Mouse (Mus musculus): ENCODE results near the gene Grap. TPM values are rescaled to one million over a fixed set of nuclear protein-coding genes. Genes with fewer than 3 reads are reported as not detected.

Grap gene
- polyA plus RNA-seq, 1 experiment from 2014 or later = 7.1 TPM

- H3K36me3 ChIP-seq (ENCODE audit: control insufficient read depth, insufficient read depth, low read length) = no peaks in the 10 kb centered on the region
- H3K4me2 ChIP-seq = no peak overlapping the region
- no peak overlapping the region for H3K27ac ChIP-seq (ENCODE audit: low read depth, low read length)
- H3K9me3 ChIP-seq (ENCODE audit: control insufficient read depth, low read length) = no peaks in the 10 kb centered on the region
- no peak for ATAC-seq (ENCODE audit: low FRiP score)
- no peaks in the 10 kb centered on the region; the same call in 1 of the 2 replicates for H3K27me3 ChIP-seq (ENCODE audit: control insufficient read depth, insufficient read depth, low read length)
- peaks cover 4% of the 10 kb centered on the region for H3K4me1 ChIP-seq (ENCODE audit: control insufficient read depth, insufficient read depth, low read length)
- no peak overlapping the region for H3K4me3 ChIP-seq (ENCODE audit: low read depth, low read length)
- DNase-seq (ENCODE audit: low spot score, missing footprints) = no peak
- no peak overlapping the region for H3K9ac ChIP-seq (ENCODE audit: low read length)
- WGBS = 83% methylated on average over 14 of the region's 14 CpGs
These were observed 16.7 kb downstream of the Grap start for GRCm38 (mm10) chr11:61669492-61670490.

GRCm38 (mm10) chr11:61671781-61672383 lies 18.8 kb downstream of the Grap start:
- no peak overlapping the region for H3K4me3 ChIP-seq (ENCODE audit: low read depth, low read length)
- DNase-seq (ENCODE audit: low spot score, missing footprints) (no peak), ATAC-seq (ENCODE audit: low FRiP score) (no peak)
- H3K27ac ChIP-seq (ENCODE audit: low read depth, low read length) = no peak overlapping the region
- H3K4me2 ChIP-seq = no peak overlapping the region
- no peaks in the 10 kb centered on the region; the same call in 1 of the 2 replicates for H3K27me3 ChIP-seq (ENCODE audit: control insufficient read depth, insufficient read depth, low read length)
- H3K9me3 ChIP-seq (ENCODE audit: control insufficient read depth, low read length) = no peaks in the 10 kb centered on the region
- WGBS = 62% methylated on average over 19 of the region's 19 CpGs
- H3K4me1 ChIP-seq (ENCODE audit: control insufficient read depth, insufficient read depth, low read length) = peaks cover 9% of the 10 kb centered on the region
- H3K9ac ChIP-seq (ENCODE audit: low read length) = no peak overlapping the region
- no peaks in the 10 kb centered on the region for H3K36me3 ChIP-seq (ENCODE audit: control insufficient read depth, insufficient read depth, low read length)

GRCm38 (mm10) chr11:61673686-61674085 lies 20.6 kb downstream of the Grap start:
- Histone ChIP-seq H3K4me1 (ENCODE audit: control insufficient read depth, insufficient read depth, low read length) (peaks cover 9% of the 10 kb centered on the region), H3K9ac (ENCODE audit: low read length) (no peak overlapping the region), H3K36me3 (ENCODE audit: control insufficient read depth, insufficient read depth, low read length) (no peaks in the 10 kb centered on the region), H3K27ac (ENCODE audit: low read depth, low read length) (no peak overlapping the region), H3K4me2 (no peak overlapping the region), H3K27me3 (ENCODE audit: control insufficient read depth, insufficient read depth, low read length) (no peaks in the 10 kb centered on the region; the same call in 1 of the 2 replicates), H3K4me3 (ENCODE audit: low read depth, low read length) (no peak overlapping the region), H3K9me3 (ENCODE audit: control insufficient read depth, low read length) (no peaks in the 10 kb centered on the region)
- 39% methylated on average over 8 of the region's 8 CpGs for WGBS
- ATAC-seq (ENCODE audit: low FRiP score) = no peak
- no peak for DNase-seq (ENCODE audit: low spot score, missing footprints)

- WGBS = 29% methylated on average over 19 of the region's 19 CpGs
- Histone ChIP-seq H3K4me3 (ENCODE audit: low read depth, low read length) (no peak overlapping the region), H3K4me1 (ENCODE audit: control insufficient read depth, insufficient read depth, low read length) (peaks cover 9% of the 10 kb centered on the region), H3K27ac (ENCODE audit: low read depth, low read length) (no peak overlapping the region), H3K27me3 (ENCODE audit: control insufficient read depth, insufficient read depth, low read length) (no peaks in the 10 kb centered on the region; the same call in 1 of the 2 replicates), H3K4me2 (0 out of 2 replicates have a peak overlapping the region, but pooled peaks have one; percentile 11), H3K9ac (ENCODE audit: low read length) (no peak overlapping the region), H3K36me3 (ENCODE audit: control insufficient read depth, insufficient read depth, low read length) (no peaks in the 10 kb centered on the region), H3K9me3 (ENCODE audit: control insufficient read depth, low read length) (no peaks in the 10 kb centered on the region)
- no peak for DNase-seq (ENCODE audit: low spot score, missing footprints)
- ATAC-seq (ENCODE audit: low FRiP score) = peak; percentile 71
These were observed 21.2 kb downstream of the Grap start for GRCm38 (mm10) chr11:61674151-61674838.

- no peaks in the 10 kb centered on the region; the same call in 1 of the 2 replicates for H3K27me3 ChIP-seq (ENCODE audit: control insufficient read depth, insufficient read depth, low read length)
- peaks cover 9% of the 10 kb centered on the region for H3K4me1 ChIP-seq (ENCODE audit: control insufficient read depth, insufficient read depth, low read length)
- no peaks in the 10 kb centered on the region for H3K9me3 ChIP-seq (ENCODE audit: control insufficient read depth, low read length)
- DNase-seq (ENCODE audit: low spot score, missing footprints) (peak; percentile 98), ATAC-seq (ENCODE audit: low FRiP score) (peak; percentile 80)
- H3K9ac ChIP-seq (ENCODE audit: low read length) = no peak overlapping the region
- H3K4me3 ChIP-seq (ENCODE audit: low read depth, low read length) = no peak overlapping the region
- 0 out of 2 replicates have a peak overlapping the region, but pooled peaks have one; percentile 11 for H3K4me2 ChIP-seq
- WGBS = 3% methylated on average over 8 of the region's 8 CpGs
- no peak overlapping the region for H3K27ac ChIP-seq (ENCODE audit: low read depth, low read length)
- H3K36me3 ChIP-seq (ENCODE audit: control insufficient read depth, insufficient read depth, low read length) = no peaks in the 10 kb centered on the region
These were observed 21.7 kb downstream of the Grap start for GRCm38 (mm10) chr11:61674839-61675159.

GRCm38 (mm10) chr11:61675332-61675731 lies 22.3 kb downstream of the Grap start:
- DNase-seq (ENCODE audit: low spot score, missing footprints) = no peak
- no peaks in the 10 kb centered on the region for H3K36me3 ChIP-seq (ENCODE audit: control insufficient read depth, insufficient read depth, low read length)
- no peak overlapping the region for H3K4me3 ChIP-seq (ENCODE audit: low read depth, low read length)
- H3K4me1 ChIP-seq (ENCODE audit: control insufficient read depth, insufficient read depth, low read length) = peaks cover 9% of the 10 kb centered on the region
- no peak overlapping the region for H3K27ac ChIP-seq (ENCODE audit: low read depth, low read length)
- H3K27me3 ChIP-seq (ENCODE audit: control insufficient read depth, insufficient read depth, low read length) = no peaks in the 10 kb centered on the region; the same call in 1 of the 2 replicates
- 78% methylated on average over 2 of the region's 2 CpGs for WGBS
- no peaks in the 10 kb centered on the region for H3K9me3 ChIP-seq (ENCODE audit: control insufficient read depth, low read length)
- no peak overlapping the region for H3K9ac ChIP-seq (ENCODE audit: low read length)
- no peak for ATAC-seq (ENCODE audit: low FRiP score)
- no peak overlapping the region for H3K4me2 ChIP-seq

GRCm38 (mm10) chr11:61676216-61676854 lies 23.3 kb downstream of the Grap start:
- no peaks in the 10 kb centered on the region; the same call in 1 of the 2 replicates for H3K27me3 ChIP-seq (ENCODE audit: control insufficient read depth, insufficient read depth, low read length)
- 73% methylated on average over 7 of the region's 7 CpGs for WGBS
- no peak overlapping the region for H3K27ac ChIP-seq (ENCODE audit: low read depth, low read length)
- DNase-seq (ENCODE audit: low spot score, missing footprints) (no peak), ATAC-seq (ENCODE audit: low FRiP score) (no peak)
- no peaks in the 10 kb centered on the region for H3K36me3 ChIP-seq (ENCODE audit: control insufficient read depth, insufficient read depth, low read length)
- no peak overlapping the region for H3K9ac ChIP-seq (ENCODE audit: low read length)
- peaks cover 9% of the 10 kb centered on the region for H3K4me1 ChIP-seq (ENCODE audit: control insufficient read depth, insufficient read depth, low read length)
- no peak overlapping the region for H3K4me3 ChIP-seq (ENCODE audit: low read depth, low read length)
- H3K4me2 ChIP-seq = no peak overlapping the region
- no peaks in the 10 kb centered on the region for H3K9me3 ChIP-seq (ENCODE audit: control insufficient read depth, low read length)

- Histone ChIP-seq H3K27me3 (ENCODE audit: control insufficient read depth, insufficient read depth, low read length) (no peaks in the 10 kb centered on the region), H3K9ac (ENCODE audit: low read length) (no peak overlapping the region), H3K9me3 (ENCODE audit: control insufficient read depth, low read length) (no peaks in the 10 kb centered on the region), H3K27ac (ENCODE audit: low read depth, low read length) (no peak overlapping the region), H3K4me1 (ENCODE audit: control insufficient read depth, insufficient read depth, low read length) (peaks cover 9% of the 10 kb centered on the region), H3K4me3 (ENCODE audit: low read depth, low read length) (no peak overlapping the region), H3K4me2 (no peak overlapping the region), H3K36me3 (ENCODE audit: control insufficient read depth, insufficient read depth, low read length) (no peaks in the 10 kb centered on the region)
- ATAC-seq (ENCODE audit: low FRiP score) = no peak
- 79% methylated on average over 4 of the region's 4 CpGs for WGBS
- DNase-seq (ENCODE audit: low spot score, missing footprints) = no peak
These were observed 24.6 kb downstream of the Grap start for GRCm38 (mm10) chr11:61677709-61678108.
